Mouse (Mus musculus) brain, embryonic 14.5 days (tissue): ENCODE measurements around the gene Hist1h1t.

Experiments used
- CTCF ChIP-seq: fragments of 200-500 bp; IDR thresholded peaks from 2 replicates; pipeline ENCODE4 v1.5.1; 2012; ENCODE audit warnings: inconsistent platforms, mild to moderate bottlenecking, moderate library complexity, borderline replicate concordance; ENCODE audit not compliant: insufficient read depth, insufficient read length; ENCODE audit errors: extremely low read depth
- POLR2A ChIP-seq: fragments of 200-500 bp; IDR thresholded peaks from 2 replicates; pipeline ENCODE4 v1.6.1; 2012; ENCODE audit warnings: mild to moderate bottlenecking, inconsistent platforms, borderline replicate concordance; ENCODE audit not compliant: poor library complexity, insufficient read depth, insufficient read length, severe bottlenecking; ENCODE audit errors: extremely low read depth

GRCm38 (mm10) chr13:23737091-23737490, 41.5 kb downstream of the Hist1h1t start:
- TF ChIP-seq CTCF (no peak), POLR2A (no peak)
